Mouse (Mus musculus) megakaryocyte-erythroid progenitor cell, adult 5-6 weeks (primary cell): ENCODE measurements around the gene Dpf3. TPM values are rescaled to one million over a fixed set of nuclear protein-coding genes. Genes with fewer than 3 reads are reported as not detected.

Experiments
- ATAC-seq: replicated peaks from 2 replicates; pipeline ENCODE4 v1.8.0; 2016; ENCODE audit warnings: mild to moderate bottlenecking, inconsistent platforms; ENCODE audit not compliant: severe bottlenecking, poor library complexity, low FRiP score, low TSS enrichment
- total RNA-seq, 2 experiments: library from RNA; stranded (forward) in 1 of 2; stranded (reverse) in 1 of 2; fragments of 200-1000, 215-1000 nt in 1 of 2; fragments of >200 nt in 1 of 2; fragmentation: Nextera tagmentation in 1 of 2; gene quantifications; 2 replicates each; pipeline ENCODE4 v1.2.3; 2014 to 2017

The Dpf3 gene
- total RNA-seq, 2 experiments from 2014 or later, result 17.9 to 35.6 TPM

DNA sequence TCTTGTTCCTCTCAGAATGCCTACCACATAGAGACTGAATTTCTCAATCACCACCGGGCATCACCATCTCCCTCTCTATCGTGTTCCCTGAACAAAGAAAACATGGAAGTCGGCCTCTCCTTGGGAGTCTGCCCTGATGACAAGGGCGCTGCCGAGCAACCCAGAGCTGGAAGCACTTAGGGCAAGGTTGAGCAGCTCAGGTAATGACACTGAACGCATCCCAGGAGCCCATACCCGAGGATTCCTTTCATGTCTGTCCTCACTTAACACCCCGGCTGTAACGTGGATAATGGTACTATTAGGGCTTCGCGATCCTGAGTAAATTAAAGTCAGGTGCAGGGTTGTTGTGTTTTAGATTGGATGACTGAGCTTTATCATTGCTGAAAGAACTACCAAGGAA, 176.9 kb downstream of the Dpf3 start:
- ATAC-seq, result no peak

DNA sequence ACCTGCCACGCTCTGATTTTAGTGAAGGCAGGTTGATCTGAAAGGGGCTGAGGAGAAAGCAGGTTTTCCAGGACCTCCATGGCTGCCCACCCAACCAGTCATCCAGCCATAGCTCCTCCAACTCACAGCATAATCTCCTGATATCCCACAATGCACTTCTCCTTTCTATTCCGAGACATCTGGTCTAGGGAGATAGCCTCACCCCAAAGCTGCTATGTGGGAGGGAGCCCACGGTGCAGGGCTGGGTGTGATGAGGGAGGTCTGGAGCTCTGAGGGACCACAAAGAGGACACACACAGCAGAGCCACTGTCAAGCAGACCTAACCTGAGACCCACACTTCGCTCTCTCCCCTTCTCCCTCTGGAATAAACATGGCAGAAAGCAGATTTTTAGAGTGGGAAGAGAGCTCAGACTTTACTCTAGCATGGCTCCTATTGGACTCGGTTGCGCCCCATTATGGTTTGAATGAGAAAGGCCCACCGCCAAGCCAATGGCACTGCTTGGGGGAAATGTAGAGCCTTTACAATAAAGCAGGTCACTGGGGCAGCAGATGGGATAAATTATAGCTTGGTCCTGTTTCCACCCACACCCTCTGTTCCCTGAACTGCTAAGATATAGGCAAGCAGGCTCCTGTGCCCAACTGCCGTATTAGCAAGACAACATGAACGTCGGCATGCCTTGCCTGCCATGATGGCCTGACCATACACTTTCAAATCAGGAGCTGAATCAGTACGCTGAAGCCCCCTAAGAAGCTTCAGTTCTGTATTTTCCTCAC, 178.3 kb downstream of the Dpf3 start:
- peak; percentile 93 for ATAC-seq

DNA sequence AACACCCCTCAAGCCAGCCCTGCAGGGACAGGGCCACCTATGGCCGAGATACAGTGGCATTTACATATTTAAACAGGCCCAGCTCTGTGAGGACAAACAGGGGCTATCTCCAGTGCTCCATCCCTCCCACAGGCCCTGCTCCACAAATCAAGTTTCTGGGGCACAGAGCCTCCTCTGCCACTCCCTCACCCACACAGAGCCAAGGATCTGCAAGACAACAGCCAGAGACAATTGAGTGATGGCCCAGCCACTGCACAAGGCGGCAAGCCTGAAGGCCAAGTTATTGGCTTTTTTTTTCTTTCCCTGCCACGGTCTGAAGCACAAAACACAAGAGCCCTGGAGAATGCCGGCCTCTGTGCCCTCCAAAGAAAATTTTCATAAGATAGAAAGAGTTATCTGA, 178.9 kb downstream of the Dpf3 start:
- ATAC-seq, result peak; percentile 58

DNA sequence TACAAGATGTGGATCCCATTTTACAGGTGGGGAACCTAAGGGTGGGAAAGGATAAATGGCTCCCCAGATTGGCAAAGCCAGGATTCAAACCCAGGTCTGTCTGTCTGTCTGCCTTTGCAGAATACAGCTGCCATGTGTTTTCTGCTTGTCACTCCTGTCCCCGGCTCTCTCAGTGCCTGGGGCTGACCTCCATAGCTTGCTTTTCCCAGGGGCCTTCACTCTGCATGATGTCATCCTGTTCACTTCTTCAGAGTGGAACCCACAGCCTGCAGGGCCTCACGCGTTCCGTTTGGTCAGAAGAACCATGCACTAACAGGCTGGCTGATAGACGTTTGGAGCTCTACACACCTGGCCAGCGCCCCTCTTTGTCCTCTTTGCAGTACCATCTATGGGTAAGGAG, 184.3 kb downstream of the Dpf3 start:
- no peak for ATAC-seq

DNA sequence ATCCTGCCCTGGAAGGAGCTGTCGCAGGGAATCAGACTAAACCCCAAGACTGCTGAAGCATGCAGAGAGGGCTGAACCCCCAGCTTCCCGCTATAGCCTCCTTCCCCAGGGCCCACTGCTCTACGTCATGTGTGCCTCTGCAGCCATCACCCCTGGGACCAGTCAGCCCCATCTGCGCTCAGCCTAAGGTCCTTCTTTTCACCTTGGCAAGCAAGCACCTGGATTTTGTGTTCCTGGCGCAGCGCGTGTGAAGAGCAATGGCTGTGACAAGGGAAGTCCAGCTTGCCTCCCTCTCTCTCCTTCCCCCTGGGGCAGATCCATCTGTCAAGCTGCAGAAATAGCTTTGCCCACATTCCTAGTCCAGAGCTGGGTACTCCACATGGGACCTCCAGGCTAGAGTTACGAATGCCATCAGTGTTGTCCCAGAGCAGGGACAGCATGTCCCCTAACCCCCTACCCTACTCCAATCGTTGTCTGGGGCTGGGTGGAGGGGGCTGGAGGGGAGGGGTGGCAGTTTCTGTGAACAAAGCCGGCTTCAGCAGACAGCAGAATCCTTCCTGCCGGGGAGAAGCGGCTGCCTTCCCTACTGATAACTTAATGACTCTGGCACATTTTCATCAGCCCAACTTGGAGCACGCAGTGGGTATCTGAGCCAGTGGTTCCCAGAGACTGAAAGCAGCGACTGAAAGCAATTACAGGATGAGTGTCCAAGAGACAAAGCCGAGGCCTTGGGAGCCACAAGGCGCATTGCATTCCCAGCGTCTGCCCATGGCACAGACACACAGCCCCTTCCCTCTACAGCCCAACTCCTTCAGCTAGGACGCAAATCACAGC, 185.0 kb downstream of the Dpf3 start:
- ATAC-seq, result no peak

DNA sequence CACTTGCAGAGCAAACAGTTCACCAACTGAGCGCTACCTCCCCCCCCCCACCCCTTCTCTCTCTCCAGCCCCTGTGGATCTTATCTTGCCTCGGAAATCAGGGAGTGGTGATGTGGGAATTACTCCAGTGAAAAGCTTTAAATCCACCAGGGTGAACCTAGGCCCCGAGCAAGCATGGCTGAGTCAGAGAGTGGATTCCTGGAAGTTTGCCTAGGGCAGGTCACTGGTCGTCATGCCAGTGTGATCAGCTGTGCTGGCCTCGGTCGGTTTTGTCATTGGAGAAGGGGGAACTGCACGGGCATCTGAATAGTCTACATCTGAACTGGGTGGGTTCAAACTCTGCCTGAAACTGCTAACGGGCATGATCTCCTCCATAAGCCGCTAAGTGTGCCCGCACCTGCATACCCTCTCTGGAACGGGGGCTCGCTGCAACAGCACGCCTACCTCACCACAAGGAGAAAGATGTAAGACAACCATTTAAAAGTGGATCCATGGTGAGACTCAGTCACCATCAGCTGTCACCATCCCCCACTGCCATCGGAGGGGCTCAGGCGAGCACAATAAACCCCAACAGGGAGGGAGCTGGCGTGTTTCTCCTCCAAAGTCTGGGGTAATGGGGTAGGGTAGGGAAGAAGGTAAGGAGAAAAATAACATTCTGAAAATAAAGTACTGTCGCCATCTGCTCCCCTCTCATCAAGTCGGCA, 185.7 kb downstream of the Dpf3 start:
- ATAC-seq, result no peak

DNA sequence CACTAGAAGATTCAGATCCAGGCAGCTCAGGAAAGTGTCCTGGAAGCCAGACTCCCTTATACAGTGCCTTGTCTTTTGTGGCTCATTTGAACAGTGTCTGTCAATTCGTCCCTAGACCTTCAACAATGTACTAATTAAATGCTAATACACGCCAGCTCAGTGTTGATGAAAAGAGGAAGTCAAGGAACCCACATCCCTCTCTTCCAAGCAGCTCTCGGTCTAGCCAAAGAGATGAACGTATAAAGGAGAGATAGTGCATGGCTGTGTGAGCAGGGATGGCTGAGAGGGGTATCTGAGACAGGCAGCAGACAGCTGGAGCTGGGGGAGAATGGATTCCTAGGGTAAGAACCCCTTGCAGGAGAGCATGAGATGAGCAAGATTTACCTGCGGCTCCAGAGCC, 189.2 kb downstream of the Dpf3 start:
- ATAC-seq, result no peak

DNA sequence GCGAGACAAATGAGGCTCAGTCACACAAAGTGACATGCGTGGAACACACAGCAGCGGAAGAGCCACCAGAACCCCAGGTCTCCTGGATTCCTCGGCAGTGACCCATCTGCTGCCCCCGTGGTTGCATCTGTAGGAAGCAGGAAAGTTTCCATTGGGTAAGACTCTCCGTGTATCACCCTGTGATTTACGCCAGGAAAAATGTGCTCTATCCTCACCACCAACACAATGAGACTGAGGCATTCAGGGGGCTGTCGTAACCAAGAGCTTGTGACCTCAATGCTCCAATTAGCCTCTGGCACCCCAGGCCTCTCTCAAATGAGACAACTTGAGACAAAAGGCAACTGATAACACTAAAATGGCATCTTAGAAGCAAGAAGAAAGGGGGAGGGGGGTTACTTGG, 192.5 kb downstream of the Dpf3 start:
- no peak for ATAC-seq

DNA sequence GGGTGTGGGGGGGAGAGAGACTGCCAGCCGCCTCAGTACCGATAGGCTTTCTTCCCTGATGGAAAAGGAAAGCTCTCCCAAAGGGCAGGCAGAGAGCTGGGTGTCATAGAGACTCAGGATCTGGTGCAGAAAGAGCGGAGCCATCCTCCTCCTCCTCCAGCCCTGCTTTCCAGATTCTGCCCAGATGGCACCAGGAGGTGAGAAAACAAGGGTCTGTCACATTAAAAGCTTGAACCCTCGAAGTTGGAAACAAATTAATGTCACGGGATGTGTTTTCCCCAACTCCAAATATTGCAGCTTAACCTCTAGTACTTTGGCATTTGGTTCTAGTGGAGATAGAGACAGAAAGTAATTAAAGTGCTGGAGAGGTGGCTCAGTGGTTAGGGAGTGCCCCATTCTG, 195.6 kb downstream of the Dpf3 start:
- ATAC-seq, result no peak

DNA sequence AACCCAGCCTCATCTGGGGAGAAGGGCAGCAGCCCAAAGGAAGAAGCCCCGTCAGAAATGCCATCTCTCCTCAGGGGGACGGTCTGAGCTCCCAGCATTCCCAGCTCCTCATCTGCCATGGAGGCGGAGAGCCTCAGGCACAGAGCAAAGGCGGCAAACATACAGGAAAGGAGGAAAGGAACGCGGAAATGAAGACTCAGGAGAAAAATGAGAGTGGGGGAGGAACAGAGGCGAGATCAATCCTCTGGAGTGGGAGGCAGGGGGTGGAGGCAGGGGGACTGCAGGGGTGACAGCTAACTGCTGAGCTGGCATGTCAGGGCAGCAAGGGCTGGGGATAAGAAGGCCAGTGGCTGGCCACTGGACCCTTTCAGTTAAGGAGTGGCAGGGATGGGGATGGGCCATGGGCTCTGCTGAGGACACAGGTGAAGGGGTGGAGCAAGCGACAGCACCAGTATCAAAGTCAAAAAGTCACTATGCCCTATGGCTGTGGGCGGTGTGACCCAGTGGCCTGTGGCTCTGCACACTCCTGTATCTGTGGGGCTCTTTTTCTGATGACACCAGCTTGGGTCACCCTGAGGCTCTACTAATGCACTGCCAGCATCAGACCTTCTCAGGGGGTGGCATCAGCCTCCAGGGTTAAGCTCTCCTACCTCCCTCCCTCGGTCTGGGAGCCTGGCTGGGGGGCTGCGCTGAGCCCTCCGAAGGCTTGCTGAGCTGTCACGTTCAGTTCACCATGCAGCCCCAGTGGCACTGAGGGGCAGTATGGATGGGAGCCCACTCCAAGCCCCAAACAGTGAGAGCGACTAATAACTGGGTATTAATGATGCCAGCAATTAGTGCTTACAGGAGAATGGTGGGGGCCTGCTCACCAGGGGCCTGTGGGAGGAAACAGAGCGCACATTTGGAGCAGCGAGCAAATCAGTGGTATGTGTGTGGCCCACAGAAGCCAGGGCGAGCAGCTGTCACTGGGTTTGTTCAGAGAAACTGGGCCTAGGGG, 200.7 kb downstream of the Dpf3 start:
- no peak for ATAC-seq

DNA sequence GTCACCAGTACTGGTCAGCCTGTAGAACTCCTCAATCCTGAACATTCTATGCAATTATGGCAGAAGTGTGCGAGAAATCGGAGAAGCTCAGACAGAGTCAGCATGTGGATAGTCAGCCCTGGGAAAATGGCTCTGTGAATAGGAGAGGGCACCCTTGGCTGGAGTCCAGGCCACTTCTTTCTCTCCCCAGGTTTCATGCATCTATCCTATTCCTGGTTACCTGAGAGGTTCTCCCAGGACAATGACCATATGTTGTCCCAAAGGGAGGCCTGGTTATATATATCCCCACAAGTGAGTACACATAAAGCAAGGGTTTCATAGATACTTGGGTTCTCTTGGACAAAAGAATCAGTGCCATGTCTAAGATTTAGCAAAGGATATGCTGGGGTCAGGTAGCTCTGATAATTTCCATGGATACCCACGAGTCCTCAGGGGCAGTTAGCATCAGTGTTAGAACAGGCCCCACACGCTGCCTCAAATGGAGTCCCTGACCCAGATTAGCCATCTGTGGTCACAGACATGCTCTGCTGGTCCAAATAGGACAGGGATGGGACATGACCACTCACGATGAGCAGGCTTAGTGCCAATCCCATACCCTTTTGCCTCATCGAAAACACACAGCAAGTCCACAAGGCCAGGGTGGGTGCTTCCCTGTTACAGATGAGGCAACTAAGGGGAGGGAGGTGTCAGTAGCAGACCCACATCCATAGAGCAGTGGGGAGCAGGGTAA, 203.8 kb downstream of the Dpf3 start:
- no peak for ATAC-seq

DNA sequence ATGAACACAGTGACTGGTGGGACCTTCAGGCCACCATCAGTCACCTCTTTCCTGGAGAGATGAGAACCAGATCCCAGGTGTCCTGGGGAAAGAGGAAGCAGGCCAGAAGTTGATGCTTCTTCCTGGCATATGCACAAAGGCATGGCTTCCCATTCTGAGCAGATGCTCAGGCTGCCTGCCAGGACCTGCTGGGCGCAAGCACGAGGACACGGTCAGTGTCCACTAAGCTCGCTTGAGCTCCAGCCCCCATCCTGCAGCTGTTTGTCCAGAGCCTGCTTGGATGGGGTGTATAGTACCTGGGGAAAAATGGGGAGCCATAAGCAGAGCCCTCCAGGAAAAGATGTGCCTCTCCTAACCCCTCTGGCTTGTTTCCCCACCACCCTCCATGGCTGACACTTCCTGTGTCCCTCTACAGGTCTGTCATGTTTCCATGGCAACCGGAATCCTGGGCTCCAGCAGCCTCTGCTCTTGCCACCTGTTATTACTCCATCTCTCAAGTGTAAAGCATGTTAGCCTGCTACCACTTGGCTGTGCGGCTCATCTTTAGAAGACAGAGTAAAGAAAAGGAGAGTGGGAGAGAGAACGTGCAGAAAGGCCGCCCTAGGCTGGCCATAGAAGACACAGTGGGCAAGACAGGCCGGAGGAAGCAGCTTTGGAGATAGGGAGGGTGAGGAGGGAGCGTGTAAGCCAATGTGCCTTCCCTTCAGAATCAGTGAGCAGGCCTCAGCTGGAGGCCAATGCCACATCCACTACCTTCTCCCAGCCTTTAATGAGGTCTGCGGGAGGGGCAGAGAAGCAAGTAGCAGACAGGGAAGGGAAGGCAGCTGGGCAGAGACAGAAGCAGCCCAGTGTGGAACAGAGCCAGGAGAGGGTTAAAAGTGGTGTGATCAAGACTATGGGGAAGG, 209.7 kb downstream of the Dpf3 start:
- ATAC-seq, result no peak

DNA sequence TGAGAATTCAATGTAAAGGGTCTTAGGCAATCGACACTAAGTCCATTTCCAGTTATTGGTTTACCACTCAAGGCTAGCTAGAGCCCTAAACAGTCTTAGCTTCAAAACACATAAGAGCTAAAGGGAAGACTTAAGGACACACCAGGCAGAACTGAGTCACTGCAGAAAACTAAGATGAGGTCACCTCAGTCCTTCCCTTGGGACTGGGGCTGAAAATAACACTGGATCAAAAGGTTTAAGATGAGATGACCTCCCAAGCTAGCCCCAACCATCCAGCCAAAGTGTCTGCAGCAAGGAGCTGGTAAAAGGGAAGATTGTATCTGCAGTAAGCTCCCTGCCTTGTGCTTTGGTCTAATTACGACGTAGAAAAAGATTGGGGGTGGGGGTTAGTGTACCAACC, 216.3 kb downstream of the Dpf3 start:
- ATAC-seq, result no peak

DNA sequence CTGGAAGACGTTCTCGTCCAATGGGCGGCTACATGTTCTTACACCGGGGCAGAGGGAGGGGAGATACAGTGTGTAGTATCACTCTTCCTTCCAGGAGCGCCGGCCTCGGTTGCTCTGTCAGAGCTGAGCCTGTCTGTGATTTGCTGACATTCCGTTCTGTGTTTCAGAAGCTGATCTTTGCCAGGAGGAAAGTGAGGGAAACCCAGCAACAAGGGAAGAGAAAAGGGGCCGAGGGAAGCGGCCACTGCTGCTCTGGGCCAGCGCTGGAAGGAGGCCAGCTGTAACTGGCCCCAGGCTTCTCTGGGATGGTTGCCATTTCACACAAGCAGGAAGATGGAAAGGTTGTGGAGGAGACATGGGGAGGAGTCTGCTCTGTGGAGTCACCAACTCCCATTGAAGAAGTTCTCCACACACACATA, 219.0 kb downstream of the Dpf3 start:
- ATAC-seq, result no peak

DNA sequence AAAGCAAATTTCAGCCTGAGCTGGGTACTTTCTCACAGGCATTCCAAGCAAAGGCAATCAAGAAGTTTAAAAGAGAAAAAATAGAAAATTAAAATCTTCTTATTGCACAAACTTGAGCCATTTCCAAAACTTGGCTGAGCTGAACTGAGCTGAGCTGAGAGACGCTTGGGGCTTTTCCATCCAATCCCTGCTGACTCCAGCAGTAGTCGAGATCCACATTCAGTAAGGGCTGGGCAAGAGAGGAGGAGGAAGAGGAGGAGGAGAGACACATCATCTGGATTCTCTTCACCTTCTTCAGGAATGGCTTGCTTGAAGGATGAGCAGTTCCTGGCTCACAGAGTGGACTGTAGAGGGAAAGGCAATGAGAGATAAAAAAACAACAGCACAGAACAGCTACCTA, 227.0 kb downstream of the Dpf3 start:
- no peak for ATAC-seq

DNA sequence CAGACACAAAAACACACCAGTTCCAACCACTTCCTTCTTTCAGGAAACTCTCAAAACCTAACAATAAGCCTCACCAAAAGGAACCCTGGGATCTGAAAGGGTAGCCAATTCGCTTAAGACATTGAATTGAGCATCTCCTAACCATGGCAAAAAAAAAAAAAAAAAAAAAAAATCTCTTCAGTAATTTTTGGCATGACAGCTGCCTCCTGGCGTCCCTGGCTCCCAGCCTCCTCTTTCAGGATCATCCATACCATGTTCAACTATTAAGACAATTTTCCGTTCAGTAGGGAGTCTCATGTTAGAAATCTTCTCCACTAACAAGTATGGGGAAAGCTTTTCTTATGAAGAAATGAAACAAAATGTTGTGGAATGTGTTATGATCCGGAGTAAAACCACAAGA, 233.1 kb downstream of the Dpf3 start:
- ATAC-seq, result no peak

DNA sequence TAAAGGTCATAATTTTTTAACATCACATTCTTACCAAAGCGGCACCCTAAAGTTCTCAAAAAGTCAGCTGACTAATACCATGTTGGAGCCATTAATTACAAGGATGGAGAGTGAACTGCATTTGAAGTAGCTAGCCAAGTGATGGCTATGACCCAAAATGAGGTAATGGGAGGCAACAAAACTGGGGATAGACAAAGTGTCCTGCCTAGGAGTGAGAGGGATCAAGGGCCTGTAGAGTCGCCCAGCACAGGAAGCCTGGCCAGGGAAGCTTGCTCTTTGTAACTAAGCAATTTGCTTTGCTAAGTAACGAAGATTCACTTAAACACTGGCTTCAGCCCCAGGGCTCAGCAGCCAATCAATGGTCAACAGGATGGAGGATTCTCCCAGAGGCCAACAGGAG, 238.4 kb downstream of the Dpf3 start:
- ATAC-seq, result no peak

DNA sequence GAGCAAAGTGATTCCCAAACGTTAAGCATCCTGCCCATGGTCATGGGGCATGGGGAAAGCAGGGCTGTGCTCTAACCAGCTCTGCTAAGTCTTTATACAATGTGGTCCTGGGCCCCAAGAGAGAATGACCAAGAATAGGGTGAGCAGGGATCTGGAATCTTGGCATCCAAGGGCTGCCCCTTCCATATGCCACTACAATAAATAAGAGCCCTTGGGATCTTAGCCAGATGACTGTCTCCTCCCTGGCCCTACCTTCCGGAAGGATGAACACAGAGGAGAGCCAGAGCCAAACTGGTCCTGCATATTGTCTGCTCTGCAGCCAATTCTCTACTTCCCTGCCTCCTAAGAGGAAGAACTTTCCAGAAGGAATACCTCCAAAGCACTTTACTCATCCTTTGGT, 238.9 kb downstream of the Dpf3 start:
- no peak for ATAC-seq
